Mouse (Mus musculus) CD4-positive, CD25-positive, alpha-beta regulatory T cell, adult 2 months (primary cell): Measurements from ENCODE around the gene A530032D15Rik.
"Not testable (repeated sequence)": the region's sequence is repeated elsewhere in the genome, so short reads cannot be mapped to it uniquely, and the experiment has no call there.

ENCODE experiments used
- DNase-seq: peaks from one replicate; pipeline ENCODE4 v3.0.0-alpha.2; 2012; ENCODE audit warnings: low read depth, low spot score

Gene A530032D15Rik

DNA sequence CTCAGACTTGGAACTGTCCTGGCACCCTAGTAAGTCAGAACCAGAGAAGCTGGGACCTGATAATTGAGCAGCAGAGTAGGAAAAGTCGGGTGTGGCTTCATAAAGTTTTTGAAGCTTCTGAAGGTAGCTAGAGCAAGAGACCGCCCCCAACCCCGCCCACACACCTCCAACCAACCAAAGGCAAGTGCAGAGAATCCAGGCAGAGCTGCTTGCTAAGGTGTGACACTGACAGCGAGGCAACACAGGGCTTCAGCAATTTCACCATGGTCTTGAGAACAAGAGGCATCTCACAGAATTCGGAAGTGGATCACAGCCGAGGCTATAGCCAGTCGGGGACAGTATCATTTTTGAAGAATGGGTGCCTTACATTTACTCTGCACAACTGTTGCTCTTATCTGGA is at the start of gene A530032D15Rik:
Gene A530032D15Rik, minus strand, starts transcription at position 101 of the 400 bp plus-strand sequence.
- DNase-seq = not testable (repeated sequence)

DNA sequence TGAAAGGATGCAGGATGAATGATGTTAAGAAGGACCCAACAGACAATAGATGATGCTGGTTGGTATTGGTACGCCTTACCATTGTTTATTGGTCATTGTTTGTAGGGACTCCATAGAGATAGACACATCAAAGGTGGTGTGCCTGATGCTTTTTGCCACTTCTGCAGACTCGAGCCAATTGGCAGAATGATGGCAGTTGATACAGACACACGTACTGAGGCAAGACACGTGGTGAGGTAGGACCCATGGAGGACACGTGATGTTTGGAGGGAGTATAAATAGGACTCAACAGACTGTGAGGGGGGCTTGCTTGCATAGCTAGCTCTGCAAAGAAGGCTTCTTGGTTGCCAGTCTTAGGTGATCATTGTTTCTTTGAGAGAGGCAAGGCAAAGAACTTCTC is 45.5 kb upstream of the A530032D15Rik start:
- not testable (repeated sequence) for DNase-seq

DNA sequence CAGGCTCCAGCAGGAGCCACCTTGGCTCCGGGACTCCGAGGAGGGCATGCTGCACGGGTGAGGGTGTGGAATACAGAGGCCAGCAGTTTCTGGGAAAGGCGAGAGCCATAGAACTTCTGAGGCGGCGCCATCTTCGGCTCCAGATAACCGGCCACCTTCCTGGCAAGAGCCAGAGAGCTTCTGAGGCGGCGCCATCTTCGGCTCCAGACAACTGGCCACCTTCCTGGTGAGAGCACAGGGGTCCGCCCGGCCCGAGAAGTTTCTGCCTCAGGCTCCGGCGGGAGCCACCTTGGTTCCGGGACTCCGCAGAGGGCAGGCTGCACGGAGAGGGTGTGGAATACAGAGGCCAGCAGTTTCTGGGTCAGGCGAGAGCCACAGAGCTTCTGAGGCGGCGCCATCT is 24.0 kb upstream of the A530032D15Rik start:
- not testable (repeated sequence) for DNase-seq

DNA sequence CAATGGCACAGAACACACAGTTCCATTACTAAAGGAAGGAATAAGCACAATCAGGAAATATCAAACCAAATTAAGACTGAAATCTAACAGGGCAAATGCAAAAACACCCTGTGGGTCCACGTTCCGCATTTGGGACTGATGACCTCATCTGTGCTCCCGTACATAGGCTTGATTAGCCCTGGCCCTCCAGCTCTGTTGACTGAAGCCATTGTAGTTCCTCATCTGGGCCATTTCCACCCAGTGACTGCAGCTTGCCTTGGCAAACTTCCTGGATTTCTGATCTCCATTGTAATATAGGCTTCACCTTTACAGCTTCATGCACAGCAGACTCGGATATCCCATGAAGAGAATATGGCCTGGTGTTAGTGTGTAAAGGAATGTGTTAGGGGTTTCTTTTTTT is 12.2 kb upstream of the A530032D15Rik start:
- not testable (repeated sequence) for DNase-seq

DNA sequence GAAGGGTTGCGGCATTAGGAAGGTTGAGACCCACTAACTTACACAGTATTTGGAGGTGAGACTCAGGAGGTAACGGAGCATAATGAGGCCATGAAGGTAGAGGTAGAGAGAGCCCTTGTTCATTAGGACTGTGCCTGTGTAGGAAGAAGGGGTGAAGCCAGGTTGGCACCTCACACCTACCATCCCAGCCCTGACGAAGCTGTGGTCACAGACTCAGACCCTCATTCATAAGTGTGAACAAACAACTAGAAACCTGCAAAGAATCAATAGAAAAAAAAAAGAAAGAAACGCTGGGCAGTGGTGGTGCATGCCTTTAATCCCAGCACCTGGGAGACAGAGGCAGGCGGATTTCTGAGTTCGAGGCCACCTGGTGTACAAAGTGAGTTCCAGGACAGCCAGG is 8.7 kb upstream of the A530032D15Rik start:
- DNase-seq = not testable (repeated sequence)

DNA sequence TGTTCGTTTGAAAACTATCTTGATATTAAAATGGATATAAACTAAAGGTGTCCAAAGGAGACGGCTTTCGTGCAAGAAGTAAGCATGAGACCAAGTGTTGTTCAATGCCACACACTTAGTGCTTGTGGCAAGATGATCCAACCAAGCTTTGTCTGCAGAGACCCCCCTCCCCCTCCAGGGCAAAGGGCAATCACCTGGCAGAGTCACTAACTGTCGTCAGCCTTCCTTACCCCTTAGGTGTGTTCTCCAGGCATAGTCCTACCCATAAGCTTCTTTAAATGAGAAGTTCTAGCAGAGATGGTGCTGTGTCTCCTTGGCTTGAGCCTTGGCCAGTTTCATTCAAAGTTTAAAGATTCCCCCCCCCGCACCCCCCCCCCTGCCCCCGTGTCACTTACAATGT is 7.9 kb upstream of the A530032D15Rik start:
- DNase-seq = not testable (repeated sequence)

DNA sequence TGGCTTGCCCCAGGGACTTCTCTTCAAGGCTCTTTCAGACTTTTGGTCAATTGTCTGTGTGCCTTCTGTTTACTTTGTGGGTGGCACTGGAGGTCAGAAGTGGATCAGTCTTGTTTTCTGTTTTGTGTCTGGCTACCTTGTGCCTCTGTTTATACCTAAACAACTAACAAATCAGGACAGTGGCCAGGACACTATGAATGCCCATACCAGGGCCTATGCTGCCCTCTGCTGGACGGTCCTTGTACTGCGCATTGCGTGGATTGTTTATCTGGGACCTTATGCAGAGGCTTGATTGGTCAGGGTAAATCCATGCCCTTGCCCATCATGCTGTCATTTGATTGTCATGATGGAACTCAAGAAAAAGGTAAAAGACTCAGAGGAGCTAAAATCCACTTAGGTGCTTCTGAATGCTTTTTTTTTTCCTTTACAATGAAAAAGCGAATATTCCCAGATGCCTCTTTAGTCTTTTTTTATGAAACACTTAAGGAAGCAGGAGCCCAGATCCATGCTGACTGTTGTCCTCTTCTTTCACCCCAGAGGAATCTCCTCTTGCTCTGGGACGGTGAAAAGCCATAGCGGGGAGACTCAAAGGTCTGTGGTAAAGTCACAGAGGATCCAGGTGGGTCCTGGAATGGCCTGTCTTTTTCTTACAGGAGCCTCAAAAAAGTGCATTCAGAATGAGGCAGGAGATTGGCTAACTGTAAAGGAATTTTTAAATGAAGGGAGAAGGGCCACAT is 5.2 kb upstream of the A530032D15Rik start:
- not testable (repeated sequence) for DNase-seq

DNA sequence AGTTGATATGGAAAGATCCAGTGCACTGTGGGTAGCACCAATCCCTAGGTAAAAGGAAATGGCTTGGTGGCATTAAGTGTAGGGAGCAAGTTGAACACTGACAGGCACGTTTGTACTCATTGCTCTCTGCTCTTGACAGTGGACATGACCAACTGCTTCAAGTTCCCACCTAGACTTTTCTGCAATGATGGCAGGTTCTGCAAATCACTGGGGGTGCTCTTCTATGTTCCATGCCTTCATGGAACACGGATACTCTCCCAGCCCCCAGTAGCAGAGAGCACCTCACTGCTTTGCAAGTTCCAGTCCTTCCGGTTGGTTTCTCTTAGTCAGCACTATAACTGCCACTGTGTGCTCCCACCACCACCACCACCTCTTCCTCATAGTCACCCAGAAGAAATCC is 4.4 kb upstream of the A530032D15Rik start:
- DNase-seq = peak; percentile 2

DNA sequence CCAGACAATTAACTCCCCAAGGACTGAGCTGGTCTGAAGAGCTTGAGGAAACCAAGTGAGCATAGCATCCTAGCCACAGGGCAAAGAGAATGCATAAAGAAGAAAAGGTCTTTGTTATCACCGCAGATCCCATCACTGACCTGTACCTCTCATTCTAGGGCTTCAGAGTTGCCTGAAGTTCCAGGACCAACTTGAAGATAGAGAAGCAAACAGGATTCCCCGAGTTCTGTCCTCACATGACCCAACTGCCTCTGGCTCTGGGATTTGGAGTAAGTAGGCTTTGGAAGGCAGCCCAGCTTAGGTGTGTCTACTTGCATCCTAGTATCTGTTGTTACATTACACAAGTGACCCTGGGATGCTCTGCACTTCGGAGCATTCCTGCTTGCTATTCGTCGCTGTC is 3.2 kb upstream of the A530032D15Rik start:
- not testable (repeated sequence) for DNase-seq

DNA sequence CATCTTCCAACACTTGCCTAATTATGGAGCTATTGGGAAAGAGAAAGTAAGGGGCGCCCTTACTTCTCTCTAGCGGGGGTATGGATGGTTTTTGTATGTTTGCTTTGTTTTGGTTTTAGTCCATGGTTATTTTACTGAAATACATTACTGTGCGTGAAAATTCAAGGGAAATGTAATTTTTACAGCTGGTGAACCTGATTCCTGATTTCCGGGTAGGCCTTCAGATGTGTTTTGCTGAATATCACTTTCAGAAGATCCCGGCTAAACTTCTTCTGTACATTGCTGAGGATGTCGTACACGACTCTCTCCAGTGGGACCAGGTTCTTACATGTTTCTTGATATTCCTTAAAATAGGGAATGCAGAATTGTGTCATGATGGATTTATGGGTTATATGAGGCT is 2.6 kb upstream of the A530032D15Rik start:
- not testable (repeated sequence) for DNase-seq

DNA sequence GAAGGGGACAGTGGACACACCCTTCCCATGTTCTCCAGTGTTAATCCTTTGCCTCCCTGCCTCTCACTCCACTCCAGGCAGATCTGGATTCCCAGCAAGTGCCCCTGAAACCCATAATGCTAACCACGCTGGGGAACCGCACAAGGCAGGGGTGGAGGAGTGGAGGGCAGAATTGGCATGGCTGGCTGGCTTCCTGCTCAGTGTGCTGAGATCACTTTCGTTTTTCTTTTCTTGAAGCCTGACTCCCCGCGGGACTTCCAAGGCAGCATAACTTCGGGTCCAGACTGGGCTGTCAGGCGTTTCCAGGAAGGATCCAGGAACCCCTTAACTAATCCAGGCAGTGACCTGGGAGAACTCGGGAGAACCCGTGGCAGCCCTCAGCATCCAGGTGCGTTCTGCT is 1.9 kb upstream of the A530032D15Rik start:
- DNase-seq = peak; percentile 34

DNA sequence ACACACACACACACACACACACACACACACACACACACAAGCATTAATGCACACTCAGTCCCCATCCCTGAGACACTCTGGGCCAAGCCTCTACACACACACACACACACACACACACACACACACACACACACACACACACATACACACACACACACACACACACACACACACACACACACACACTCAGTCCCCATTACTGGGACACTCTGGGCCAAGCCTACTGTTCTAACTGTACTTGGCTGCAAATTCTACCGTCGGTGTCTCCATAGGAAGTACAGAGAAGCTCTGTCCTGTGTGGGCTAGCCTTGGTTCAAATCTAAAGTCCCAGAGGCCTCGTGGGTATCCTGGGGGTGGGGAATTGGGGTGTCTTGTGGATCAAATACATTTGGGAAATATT is 1.2 kb upstream of the A530032D15Rik start:
- not testable (repeated sequence) for DNase-seq

DNA sequence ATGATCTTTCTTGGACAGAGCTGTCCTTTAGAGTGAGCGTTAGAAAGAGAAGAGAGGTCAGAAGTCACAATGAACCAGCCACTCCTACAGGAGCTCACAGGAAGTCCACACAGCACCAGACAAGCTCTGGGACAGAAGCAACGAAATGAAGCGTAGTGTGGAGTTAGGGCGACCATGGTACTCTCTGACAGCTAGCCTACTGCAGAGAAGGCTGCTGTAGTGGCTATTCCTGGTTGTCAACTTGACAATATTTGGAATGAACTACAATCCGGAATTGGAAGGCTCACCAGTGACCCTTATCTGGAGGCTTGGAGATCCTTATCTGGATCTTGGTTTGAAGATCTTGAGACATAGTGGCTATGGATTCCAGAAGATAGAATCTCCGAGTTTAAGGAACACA is 3.6 kb downstream of the A530032D15Rik start:
- not testable (repeated sequence) for DNase-seq

DNA sequence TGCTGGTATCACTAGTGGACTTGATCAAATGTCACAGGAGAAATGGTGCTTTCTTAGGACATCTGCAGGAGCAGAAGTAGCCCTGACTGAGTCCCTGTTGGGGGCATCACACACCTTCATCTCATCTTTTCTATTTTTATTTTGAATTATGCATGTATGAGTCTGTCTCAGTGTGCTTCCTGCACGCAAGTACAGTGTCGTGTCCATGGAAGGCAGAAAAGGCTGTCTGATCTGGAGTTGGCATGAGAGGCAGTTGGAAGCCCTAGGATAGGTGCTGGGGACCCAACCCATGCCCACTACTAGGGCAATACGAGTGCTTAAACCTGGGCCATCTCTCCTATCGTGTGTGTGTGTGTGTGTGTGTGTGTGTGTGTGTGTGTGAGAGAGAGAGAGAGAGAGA is 4.3 kb downstream of the A530032D15Rik start:
- not testable (repeated sequence) for DNase-seq

DNA sequence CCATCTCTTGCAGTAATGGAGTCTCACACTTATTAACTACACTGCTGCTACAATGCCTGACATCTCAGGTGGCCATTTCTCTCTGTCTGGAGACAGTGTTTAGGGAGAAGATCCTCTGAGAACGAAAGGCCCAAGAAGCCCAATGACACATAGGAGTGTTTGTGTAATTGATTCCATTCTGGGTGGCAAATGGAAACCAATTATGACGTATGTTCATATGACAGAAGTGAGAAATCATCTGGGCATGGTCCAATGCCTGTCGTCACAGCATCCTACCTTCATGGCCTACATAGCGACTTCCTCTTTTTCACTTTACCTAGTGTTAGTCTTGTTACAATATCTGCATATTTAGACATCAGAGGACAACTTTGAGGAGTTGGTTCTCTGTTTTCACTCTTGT is 7.9 kb downstream of the A530032D15Rik start:
- not testable (repeated sequence) for DNase-seq

DNA sequence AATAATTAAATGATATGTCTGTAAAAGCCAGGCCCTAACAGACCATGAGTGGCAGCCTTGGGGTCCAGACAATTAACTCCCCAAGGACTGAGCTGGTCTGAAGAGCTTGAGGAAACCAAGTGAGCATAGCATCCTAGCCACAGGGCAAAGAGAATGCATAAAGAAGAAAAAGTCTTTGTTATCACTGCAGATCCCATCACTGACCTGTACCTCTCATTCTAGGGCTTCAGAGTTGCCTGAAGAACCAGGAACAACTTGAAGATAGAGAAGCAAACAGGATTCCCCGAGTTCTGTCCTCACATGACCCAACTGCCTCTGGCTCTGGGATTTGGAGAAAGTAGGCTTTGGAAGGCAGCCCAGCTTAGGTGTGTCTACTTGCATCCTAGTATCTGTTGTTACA is 9.8 kb downstream of the A530032D15Rik start, which contains the start of gene Gm10553:
Gene Gm10553, plus strand, starts transcription at position 301 of the 400 bp plus-strand sequence.
- DNase-seq = not testable (repeated sequence)

DNA sequence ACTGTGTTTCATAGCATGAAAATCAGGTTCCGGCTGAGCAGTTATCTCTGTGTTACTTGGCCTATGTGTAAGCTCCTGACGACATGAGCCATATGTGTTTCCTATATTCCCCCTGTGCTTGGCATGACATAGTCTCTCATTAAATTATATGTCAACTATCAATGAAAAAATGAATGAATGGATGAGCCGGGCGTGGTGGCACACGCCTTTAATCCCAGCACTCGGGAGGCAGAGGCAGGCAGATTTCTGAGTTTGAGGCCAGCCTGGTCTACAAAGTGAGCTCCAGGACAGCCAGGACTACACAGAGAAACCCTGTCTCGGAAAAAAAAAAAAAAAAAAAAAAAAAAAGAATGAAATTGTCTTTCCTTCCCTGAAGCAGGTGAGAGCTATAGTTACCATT is 10.6 kb downstream of the A530032D15Rik start:
- not testable (repeated sequence) for DNase-seq

DNA sequence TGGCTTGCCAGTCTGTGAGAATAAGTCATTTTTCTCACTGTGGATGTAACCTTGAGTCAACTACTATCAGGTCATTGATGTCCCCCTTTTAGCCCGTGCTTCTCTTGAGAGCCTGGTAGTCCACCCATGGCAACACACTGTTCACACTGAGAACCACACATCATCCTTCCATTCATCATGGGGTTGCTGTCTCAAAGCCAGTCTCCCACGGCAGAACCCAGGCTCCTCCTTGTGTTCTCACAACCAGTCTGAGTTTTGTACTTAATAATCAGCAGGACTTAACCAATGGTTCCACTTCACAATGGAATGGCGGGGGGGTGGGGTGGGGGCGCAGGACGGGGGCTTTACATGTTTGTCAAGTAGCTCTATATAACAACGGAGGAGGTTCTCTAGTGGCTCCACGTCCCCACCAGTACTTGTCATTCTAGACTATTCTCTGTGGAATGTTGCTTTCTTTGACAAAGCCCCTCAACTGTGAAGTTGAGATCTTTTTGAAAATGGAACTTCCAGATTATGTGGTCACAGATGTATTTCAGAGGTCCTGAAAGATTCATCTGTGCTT is 16.6 kb downstream of the A530032D15Rik start:
- DNase-seq = not testable (repeated sequence)

DNA sequence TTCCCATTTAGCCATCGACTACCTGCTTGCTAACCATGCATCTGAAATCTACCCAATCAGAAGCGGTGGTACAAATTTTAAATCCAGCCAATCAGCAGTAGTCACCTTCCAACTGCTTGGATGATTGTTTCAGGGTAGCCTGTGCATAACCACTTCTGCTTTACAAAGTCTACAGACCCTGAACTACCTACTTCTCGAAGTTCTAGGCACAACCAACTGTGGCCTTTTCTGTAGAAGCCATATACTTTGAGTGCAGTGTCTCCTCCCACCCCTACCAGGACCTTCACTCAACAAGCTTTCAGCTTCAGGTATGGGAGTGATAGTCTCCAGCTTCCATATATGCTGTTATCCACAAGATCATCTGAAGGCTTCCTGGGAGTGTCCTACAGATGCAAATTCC is 17.5 kb downstream of the A530032D15Rik start:
- DNase-seq = not testable (repeated sequence)

DNA sequence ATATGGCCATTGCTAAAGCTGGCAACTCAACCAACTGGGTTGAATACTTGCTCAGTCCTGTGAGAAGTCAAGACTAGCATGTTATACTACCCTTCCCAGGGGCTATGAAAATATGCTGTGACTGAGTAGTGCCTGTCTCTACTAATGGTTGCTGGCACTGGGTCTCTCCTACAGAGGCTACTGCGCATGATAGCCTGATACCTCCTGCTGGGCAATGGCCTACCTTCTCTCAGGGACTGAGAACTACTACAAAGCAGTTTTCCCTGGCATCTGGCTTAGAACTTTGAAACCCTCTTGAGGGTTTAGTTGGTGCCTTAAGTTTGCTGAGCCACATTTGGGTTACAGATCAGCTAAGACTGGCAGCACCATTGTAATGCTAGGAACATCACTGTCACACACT is 23.4 kb downstream of the A530032D15Rik start:
- DNase-seq = not testable (repeated sequence)

DNA sequence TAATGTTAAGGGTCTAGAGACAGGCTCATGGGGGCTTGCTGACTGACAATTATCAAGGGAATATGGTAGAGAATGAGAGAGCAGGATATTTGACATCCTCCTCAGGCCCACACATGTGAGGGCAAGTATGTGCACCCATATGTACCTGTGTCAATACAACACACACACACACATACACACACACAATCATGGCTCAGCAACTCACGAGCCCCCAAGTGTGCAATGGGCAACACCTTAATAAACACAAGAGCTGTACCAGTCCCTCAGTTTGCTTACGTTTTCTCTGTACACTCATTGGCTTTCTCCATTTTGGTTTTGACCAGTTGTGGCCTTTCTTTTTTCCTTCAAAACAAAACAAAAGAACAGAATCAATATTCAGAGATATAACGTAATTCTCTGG is 24.9 kb downstream of the A530032D15Rik start:
- DNase-seq = not testable (repeated sequence)

DNA sequence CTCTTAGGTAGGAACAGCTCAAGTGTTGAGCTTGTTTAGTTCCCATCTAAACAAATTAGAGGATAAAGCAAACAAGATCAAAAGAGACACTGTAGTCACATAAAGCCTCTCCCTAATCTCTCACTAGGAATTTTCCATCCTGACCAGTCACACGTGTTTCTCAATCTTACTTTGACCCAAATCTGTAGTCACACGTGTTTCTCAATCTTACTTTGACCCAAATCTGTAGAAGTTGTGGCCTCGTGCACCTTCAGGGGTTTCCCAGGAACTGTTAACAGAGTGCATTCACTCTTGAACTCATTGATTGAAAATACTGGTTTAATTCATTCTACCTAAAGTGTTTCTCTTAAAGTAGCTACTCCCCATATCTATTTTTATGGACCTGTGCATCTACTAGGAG is 36.6 kb downstream of the A530032D15Rik start:
- DNase-seq = not testable (repeated sequence)

DNA sequence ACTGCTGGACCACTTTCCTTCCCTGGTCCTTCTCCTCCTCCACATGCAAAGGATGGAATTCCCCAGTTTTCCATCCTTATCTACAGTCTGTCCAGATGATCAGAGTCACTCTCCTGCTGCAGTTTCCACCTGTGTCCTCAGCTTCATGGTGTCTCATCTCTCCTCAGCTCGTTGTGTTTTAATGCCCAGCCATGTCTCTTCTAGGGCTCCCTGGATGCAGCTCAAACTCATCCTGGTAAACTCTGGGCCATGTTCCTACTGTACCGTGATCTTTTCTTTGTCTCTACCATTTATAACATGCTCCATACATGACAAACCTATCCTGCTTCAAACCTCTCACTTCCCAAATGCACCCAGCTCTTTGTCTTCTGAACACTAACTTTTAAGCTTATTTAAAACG is 38.0 kb downstream of the A530032D15Rik start:
- DNase-seq = not testable (repeated sequence)
